Mouse (Mus musculus) limb, embryonic 15.5 days (tissue): ENCODE results near the gene Mdm2. TPM values are rescaled to one million over a fixed set of nuclear protein-coding genes. Genes with fewer than 3 reads are reported as not detected.

Experiments used
- ATAC-seq: fragments of 200-750 bp; cut with Nextera tagmentation; 2 replicates; pipeline ENCODE4 v1.8.0; 2017; ENCODE audit warnings: low read depth, moderate TSS enrichment; ENCODE audit not compliant: insufficient number of reproducible peaks, low FRiP score, low TSS enrichment
- H3K27ac ChIP-seq: fragments of 300-500 bp; sonication (generic); 2 replicates; pipeline ENCODE4 v1.5.1; 2015; ENCODE audit warnings: moderate library complexity, mild to moderate bottlenecking, inconsistent platforms
- H3K27me3 ChIP-seq: fragments of 300-500 bp; sonication (generic); 2 replicates; pipeline ENCODE4 v1.6.1; 2015; ENCODE audit warnings: inconsistent platforms
- H3K36me3 ChIP-seq: fragments of 300-500 bp; sonication (generic); 2 replicates; pipeline ENCODE4 v1.6.1; 2015; ENCODE audit warnings: inconsistent platforms
- H3K4me1 ChIP-seq: fragments of 300-500 bp; sonication (generic); 2 replicates; pipeline ENCODE4 v1.6.1; 2015; ENCODE audit warnings: inconsistent platforms
- H3K4me2 ChIP-seq: fragments of 300-500 bp; sonication (generic); 2 replicates; pipeline ENCODE4 v1.6.1; 2015; ENCODE audit warnings: mild to moderate bottlenecking, inconsistent platforms
- H3K4me3 ChIP-seq: fragments of 300-500 bp; sonication (generic); 2 replicates; pipeline ENCODE4 v1.5.1; 2015; ENCODE audit warnings: mild to moderate bottlenecking, inconsistent platforms
- H3K9ac ChIP-seq: fragments of 300-500 bp; sonication (generic); 2 replicates; pipeline ENCODE4 v1.6.1; 2015; ENCODE audit warnings: inconsistent platforms
- H3K9me3 ChIP-seq: fragments of 300-500 bp; sonication (generic); 2 replicates; pipeline ENCODE4 v1.6.1; 2016; ENCODE audit warnings: inconsistent platforms
- WGBS: fragments of 180-500 bp; shearing (Covaris S2); methylation state at CpG from one replicate; pipeline ENCODE4 v1.1.7; 2015; 5-methylcytosine and 5-hydroxymethylcytosine counted together
- polyA plus RNA-seq: library from polyadenylated mRNA; unstranded; fragments of >200 nt; fragmentation: Nextera tagmentation; extraction: Ambion mirVana; gene quantifications from 2 replicates; pipeline ENCODE4 v1.2.1, GENCODE M21; 2015

Gene Mdm2
- polyA plus RNA-seq, 1 experiment from 2014 or later, result 40.2 TPM

DNA sequence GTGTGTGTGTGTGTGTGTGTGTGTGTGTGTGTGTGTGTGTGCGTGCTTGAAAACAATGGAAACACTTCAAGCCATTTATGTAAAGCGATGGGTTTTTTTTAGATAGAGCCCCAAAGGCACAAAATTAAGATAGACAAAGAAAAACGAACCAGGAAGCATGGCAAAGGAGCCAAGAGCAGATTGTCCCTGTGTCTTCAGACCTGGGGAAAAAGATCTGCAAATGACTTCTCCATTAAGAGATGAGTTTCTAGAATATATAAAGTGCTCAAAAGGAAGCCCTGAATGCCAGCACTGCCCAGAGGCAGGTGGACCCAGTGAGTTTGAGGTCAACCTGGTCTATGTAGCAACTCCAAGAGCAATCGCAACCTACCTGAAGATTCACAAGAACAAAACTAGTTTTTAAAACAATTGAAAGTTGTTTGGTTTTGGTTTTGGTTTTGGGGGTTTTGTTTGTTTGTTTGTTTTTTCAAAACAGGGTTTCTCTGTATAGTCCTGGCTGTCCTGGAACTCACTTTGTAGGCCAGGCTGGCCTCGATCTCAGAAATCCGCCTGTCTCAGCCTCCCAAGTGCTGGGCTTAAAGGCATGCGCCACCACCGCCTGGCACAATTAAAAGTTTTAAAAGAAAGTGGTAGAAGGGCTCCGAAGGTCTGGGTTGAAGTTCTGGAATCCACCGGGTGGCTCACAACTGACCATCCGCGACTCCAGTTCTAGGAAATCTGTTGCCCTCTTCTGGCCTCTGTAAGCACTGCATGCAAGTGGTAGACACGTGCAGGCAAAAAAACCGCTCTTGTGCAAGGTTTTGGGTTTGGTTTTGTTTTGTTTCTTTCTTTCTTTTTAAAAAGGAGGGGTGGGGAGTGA is 28.3 kb downstream of the Mdm2 start:
- Histone ChIP-seq H3K36me3 (0 out of 2 replicates have a peak, but pooled peaks cover 5% of the 10 kb centered on the region), H3K27me3 (no peaks in the 10 kb centered on the region), H3K9me3 (no peaks in the 10 kb centered on the region), H3K27ac (no peak overlapping the region), H3K9ac (no peak overlapping the region), H3K4me2 (no peak overlapping the region), H3K4me1 (0 out of 2 replicates have a peak, but pooled peaks cover 5% of the 10 kb centered on the region), H3K4me3 (no peak overlapping the region)
- 70% methylated on average over 14 of the region's 14 CpGs for WGBS
- no peak for ATAC-seq

DNA sequence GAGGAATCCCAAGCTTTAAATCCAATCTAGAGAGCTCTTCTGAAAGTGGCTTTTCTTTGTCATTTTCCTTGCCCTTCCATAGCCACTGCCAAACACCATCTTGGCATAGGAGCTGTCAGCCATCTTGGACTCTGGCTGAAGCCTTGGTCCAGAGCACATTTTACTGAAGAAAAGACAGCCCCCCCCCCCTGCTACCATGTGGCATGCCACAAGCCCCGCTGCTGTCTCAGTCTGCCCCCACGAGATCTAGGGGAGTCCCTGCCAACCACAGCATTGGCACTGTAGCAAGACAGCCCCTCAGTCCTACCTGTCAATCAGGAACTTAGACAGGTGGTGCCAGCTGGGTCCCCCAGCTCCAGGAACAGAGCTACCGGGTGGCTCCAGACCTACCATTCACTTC is 29.0 kb downstream of the Mdm2 start:
- Histone ChIP-seq H3K27ac (no peak overlapping the region), H3K9me3 (no peaks in the 10 kb centered on the region), H3K36me3 (0 out of 2 replicates have a peak, but pooled peaks cover 5% of the 10 kb centered on the region), H3K4me1 (peaks cover 9% of the 10 kb centered on the region), H3K4me3 (no peak overlapping the region), H3K9ac (no peak overlapping the region), H3K27me3 (no peaks in the 10 kb centered on the region), H3K4me2 (no peak overlapping the region)
- WGBS, result 78% methylated on average over 3 of the region's 3 CpGs
- no peak for ATAC-seq

- no peak for ATAC-seq
- Histone ChIP-seq H3K36me3 (0 out of 2 replicates have a peak, but pooled peaks cover 5% of the 10 kb centered on the region), H3K4me2 (no peak overlapping the region), H3K4me1 (peaks cover 14% of the 10 kb centered on the region), H3K27me3 (no peaks in the 10 kb centered on the region), H3K9me3 (no peaks in the 10 kb centered on the region), H3K4me3 (no peak overlapping the region), H3K27ac (no peak overlapping the region), H3K9ac (no peak overlapping the region)
- 87% methylated on average over 12 of the region's 12 CpGs for WGBS
Measured at GRCm38 (mm10) chr10:117680868-117681513, 29.6 kb downstream of the Mdm2 start.

- Histone ChIP-seq H3K9ac (no peak overlapping the region), H3K4me3 (no peak overlapping the region), H3K4me2 (no peak overlapping the region), H3K4me1 (peaks cover 20% of the 10 kb centered on the region), H3K36me3 (0 out of 2 replicates have a peak, but pooled peaks cover 5% of the 10 kb centered on the region), H3K27ac (no peak overlapping the region), H3K9me3 (no peaks in the 10 kb centered on the region), H3K27me3 (no peaks in the 10 kb centered on the region)
- 91% methylated on average over 14 of the region's 14 CpGs for WGBS
- ATAC-seq, result no peak
Measured at GRCm38 (mm10) chr10:117679963-117680473, 30.5 kb downstream of the Mdm2 start.

DNA sequence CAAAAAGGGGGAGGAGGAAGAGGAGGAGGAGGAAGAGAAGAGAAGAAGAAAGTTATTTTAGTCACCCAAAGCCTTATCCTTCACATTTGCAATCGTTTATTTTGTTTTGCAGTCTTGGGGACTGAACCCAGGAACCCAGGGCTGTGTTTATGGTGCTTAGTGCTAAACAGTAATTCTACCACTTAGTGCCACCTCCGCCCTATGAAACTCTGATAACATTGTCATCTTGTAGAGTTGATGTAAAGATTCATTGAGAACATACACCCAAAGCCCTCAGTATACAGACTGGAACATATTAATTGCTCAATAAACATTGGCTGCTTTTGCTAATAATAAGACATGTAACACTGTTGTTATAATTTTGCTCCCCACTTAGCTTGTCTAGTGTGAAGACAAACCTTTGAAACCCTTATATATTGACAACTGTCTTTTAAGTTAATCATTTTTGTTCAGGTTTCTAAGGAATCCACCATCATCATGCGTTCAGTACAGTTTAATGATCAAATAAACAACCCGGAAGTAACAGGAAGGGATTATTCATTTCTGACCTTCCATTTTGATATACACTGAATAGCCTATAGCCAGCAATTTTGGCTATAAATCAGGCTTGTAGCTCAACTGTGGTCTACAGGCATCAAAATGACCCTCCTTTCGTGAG is 31.4 kb downstream of the Mdm2 start:
- 77% methylated on average over 5 of the region's 5 CpGs for WGBS
- ATAC-seq, result no peak
- no peak overlapping the region for H3K4me3 ChIP-seq

GRCm38 (mm10) chr10:117678357-117678756 is 32.2 kb downstream of the Mdm2 start:
- no peak overlapping the region for H3K4me2 ChIP-seq
- no peak for ATAC-seq
- 77% methylated on average over 5 of the region's 5 CpGs for WGBS

More for the DNA sequence above, 31.4 kb downstream of the Mdm2 start:
- H3K4me2 ChIP-seq, result no peak overlapping the region
- no peaks in the 10 kb centered on the region for H3K9me3 ChIP-seq
- H3K4me1 ChIP-seq, result peaks cover 20% of the 10 kb centered on the region
- H3K9ac ChIP-seq, result no peak overlapping the region
- 0 out of 2 replicates have a peak, but pooled peaks cover 3% of the 10 kb centered on the region for H3K36me3 ChIP-seq
- H3K27ac ChIP-seq, result no peak overlapping the region
- H3K27me3 ChIP-seq, result no peaks in the 10 kb centered on the region

DNA sequence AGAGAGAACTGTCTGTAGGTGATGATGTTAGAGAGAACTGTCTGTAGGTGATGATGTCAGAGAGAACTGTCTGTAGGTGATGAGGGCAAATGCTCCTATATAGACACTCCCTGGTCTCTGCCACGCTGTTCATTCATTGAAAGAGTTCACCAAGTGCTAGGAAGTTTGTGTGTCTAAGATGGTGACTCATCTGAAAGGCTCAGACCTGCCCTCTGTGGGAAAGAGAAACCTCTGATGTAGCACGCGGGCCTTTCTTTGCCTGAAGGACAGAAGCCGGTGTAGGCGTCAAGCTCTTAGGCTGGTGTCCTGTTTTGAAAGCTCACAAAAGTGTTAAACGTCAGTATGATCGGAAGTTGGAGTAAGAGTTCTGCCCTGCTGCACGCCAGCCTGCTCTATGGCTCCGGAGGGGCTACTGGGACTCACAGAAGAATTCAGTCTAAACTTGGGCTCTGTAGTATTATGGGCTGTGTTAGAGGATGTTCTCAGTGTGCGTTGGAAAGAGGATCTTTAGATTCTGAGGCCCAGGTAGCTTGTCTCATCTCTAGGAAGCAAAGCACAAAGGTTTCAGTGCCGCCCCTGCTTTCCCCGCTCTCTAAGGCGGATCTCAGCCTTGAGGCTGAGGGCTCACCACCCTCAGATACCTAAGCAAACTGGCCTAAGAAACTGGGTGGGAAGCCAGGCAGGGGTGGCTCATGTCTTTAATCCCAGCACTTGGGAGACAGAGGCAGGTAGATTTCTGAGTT is 32.9 kb downstream of the Mdm2 start:
- Histone ChIP-seq H3K36me3 (no peaks in the 10 kb centered on the region), H3K9me3 (no peaks in the 10 kb centered on the region), H3K27me3 (no peaks in the 10 kb centered on the region), H3K27ac (no peak overlapping the region), H3K4me3 (no peak overlapping the region), H3K4me2 (no peak overlapping the region), H3K4me1 (peaks cover 18% of the 10 kb centered on the region), H3K9ac (no peak overlapping the region)
- ATAC-seq, result no peak
- 77% methylated on average over 13 of the region's 13 CpGs for WGBS

More at GRCm38 (mm10) chr10:117678357-117678756, 32.2 kb downstream of the Mdm2 start:
- peaks cover 20% of the 10 kb centered on the region for H3K4me1 ChIP-seq
- H3K27ac ChIP-seq, result no peak overlapping the region
- H3K9me3 ChIP-seq, result no peaks in the 10 kb centered on the region
- H3K9ac ChIP-seq, result no peak overlapping the region
- H3K27me3 ChIP-seq, result no peaks in the 10 kb centered on the region
- H3K36me3 ChIP-seq, result no peaks in the 10 kb centered on the region
- H3K4me3 ChIP-seq, result no peak overlapping the region

DNA sequence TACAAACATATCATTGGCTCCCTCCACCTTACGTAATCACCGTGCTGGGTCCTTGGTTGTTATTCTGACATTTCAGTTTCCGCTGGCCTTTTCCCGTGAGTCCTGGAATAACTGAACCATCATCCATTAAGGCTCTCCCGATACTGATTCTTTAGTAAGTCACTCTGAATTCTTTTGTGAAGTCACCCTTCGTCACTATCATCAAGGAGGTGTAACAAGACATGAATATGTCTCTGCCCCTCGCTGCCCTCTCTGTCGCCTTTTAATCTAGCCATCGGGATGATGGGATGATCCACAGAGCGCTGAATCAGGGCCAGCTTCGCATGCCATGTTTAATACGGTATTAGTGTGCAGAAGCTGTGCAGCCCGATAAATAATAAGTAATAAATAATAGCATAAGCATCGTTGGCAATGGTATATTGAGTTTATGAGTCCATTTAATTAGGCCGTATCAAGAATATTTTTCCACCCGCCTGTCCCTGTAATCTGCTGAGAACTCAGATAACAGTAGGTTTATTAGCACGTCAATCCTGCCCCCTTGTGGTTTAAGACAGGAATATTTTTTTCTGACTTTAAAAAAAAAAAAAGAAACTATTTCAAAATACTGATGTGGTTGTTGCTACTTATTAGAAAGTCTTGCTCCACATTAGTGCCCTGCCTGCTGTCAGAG is 33.8 kb downstream of the Mdm2 start:
- H3K4me3 ChIP-seq, result peak overlapping the region; percentile 23; the same call in 1 of the 2 replicates
- H3K9ac ChIP-seq, result no peak overlapping the region
- WGBS, result 27% methylated on average over 17 of the region's 17 CpGs
- H3K9me3 ChIP-seq, result no peaks in the 10 kb centered on the region
- no peak overlapping the region for H3K27ac ChIP-seq
- peak overlapping the region; percentile 41 for H3K4me2 ChIP-seq
- no peaks in the 10 kb centered on the region for H3K27me3 ChIP-seq
- no peaks in the 10 kb centered on the region for H3K36me3 ChIP-seq
- H3K4me1 ChIP-seq, result peaks cover 22% of the 10 kb centered on the region
- ATAC-seq, result 0 out of 2 replicates have a peak, but pooled peaks have one; percentile 16

DNA sequence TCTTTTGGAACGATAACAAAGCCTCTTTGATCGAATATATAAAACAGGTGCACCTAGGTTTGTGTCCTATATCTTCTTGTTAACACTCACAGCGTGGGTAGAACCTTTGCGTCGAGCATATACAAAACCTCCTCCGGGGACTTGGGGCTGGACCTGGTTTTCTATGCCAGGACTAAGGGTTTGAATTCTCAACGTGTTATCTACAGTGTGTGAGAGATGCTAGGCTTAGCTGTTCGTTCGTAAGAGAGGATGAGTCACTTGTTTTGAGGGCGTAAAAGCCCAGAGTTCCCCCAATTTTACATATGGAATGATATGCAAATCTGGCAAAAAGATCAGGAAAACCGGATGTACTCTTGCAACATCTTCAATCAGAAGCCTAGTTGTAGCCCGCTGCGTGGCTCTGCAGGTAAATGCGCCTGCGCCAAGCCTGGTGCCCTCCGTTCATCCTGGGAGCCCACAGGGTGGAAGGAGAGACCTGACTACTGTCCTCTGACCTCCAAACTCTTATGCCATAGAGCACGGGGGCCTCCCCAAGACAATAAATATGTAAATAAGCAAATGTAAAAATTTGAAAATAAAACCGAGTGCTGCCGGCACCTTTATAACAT is 34.4 kb downstream of the Mdm2 start:
- H3K27me3 ChIP-seq, result no peaks in the 10 kb centered on the region
- 29% methylated on average over 19 of the region's 19 CpGs for WGBS
- no peaks in the 10 kb centered on the region for H3K36me3 ChIP-seq
- no peak for ATAC-seq
- peak overlapping the region; percentile 41 for H3K4me2 ChIP-seq
- no peaks in the 10 kb centered on the region for H3K9me3 ChIP-seq
- H3K27ac ChIP-seq, result no peak overlapping the region
- no peak overlapping the region for H3K9ac ChIP-seq
- H3K4me1 ChIP-seq, result peaks cover 22% of the 10 kb centered on the region
- peak overlapping the region; percentile 23 for H3K4me3 ChIP-seq

GRCm38 (mm10) chr10:117675096-117676035 is 35.2 kb downstream of the Mdm2 start:
- no peaks in the 10 kb centered on the region for H3K36me3 ChIP-seq
- no peak for ATAC-seq
- 29% methylated on average over 20 of the region's 20 CpGs for WGBS

More at GRCm38 (mm10) chr10:117675096-117676035, 35.2 kb downstream of the Mdm2 start:
- no peak overlapping the region for H3K9ac ChIP-seq
- peak overlapping the region; percentile 41 for H3K4me2 ChIP-seq
- no peaks in the 10 kb centered on the region for H3K9me3 ChIP-seq
- H3K4me1 ChIP-seq, result peaks cover 24% of the 10 kb centered on the region
- H3K4me3 ChIP-seq, result peak overlapping the region; percentile 23
- no peak overlapping the region for H3K27ac ChIP-seq
- no peaks in the 10 kb centered on the region for H3K27me3 ChIP-seq
